Mouse (Mus musculus): ENCODE data around the gene Tmem232.

DNA sequence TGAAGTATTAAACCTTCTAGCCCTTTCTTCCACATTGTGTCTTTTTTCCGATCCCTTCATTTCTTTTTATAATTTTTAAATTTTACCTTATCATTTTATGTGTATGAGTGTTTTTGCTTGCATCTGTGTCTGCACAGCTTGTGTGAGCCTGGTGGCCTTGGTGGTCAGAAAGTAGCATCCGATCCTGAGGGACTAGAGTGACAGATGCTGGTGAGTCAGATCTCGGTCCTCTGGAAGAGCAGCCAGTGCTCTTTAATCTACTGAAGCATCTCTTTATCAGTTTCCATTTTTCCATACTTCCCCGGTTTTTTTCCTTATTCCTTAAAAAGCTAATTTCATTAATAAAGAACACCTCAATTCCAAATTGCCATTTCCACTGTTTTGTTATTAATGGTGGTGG, 9.8 kb upstream of the Tmem232 start:
- no peak for TF ChIP-seq CTCF (IDR thresholded peaks at IDR 0.05; ENCODE audit: extremely low read depth, insufficient read length, insufficient replicate concordance, low read depth, low read length)
- TF ChIP-seq POLR2A (IDR thresholded peaks at IDR 0.05; ENCODE audit: low read depth, low read length) = no peak

Measured in small intestine, adult 2 months (tissue).